Mouse (Mus musculus) liver, adult 2 months (tissue): Measurements from ENCODE around the gene Arhgap27. TPM values are rescaled to one million over a fixed set of nuclear protein-coding genes. Genes with fewer than 3 reads are reported as not detected.

Experiments used
- DNase-seq: peaks from one replicate; pipeline ENCODE4 v3.0.0-alpha.2; 2011; ENCODE audit warnings: low read depth, low spot score; ENCODE audit errors: extremely low read depth
- H3K27ac ChIP-seq: fragments of 200-500 bp; replicated peaks from 2 replicates; pipeline ENCODE4 v1.5.1; 2012; ENCODE audit warnings: low read depth, mild to moderate bottlenecking, control low read depth, inconsistent platforms, low read length; ENCODE audit not compliant: insufficient read depth
- H3K27me3 ChIP-seq: fragments of 200-500 bp; 2 replicates; pipeline ENCODE4 v1.6.1; 2012; ENCODE audit warnings: mild to moderate bottlenecking, moderate library complexity, low read length, inconsistent platforms; ENCODE audit not compliant: control insufficient read depth, insufficient read depth
- H3K36me3 ChIP-seq: fragments of 200-500 bp; 2 replicates; pipeline ENCODE4 v1.6.1; 2012; ENCODE audit warnings: low read length, inconsistent platforms; ENCODE audit not compliant: control insufficient read depth, insufficient read depth
- H3K4me1 ChIP-seq: fragments of 200-500 bp; 2 replicates; pipeline ENCODE4 v1.6.1; 2011; ENCODE audit warnings: low read length; ENCODE audit not compliant: control insufficient read depth, insufficient read depth
- H3K4me3 ChIP-seq: fragments of 200-500 bp; 2 replicates; pipeline ENCODE4 v1.5.1; 2011; ENCODE audit warnings: low read depth, mild to moderate bottlenecking, control low read depth, low read length, moderate library complexity; ENCODE audit not compliant: insufficient read depth
- H3K79me2 ChIP-seq: fragments of 200-500 bp; 2 replicates; pipeline ENCODE4 v1.6.1; 2012; ENCODE audit warnings: inconsistent platforms, mild to moderate bottlenecking, low read length, moderate library complexity; ENCODE audit not compliant: control insufficient read depth, insufficient read depth
- H3K9ac ChIP-seq: fragments of 200-500 bp; 2 replicates; pipeline ENCODE4 v1.6.1; 2012; ENCODE audit warnings: low read depth, mild to moderate bottlenecking, control low read depth, inconsistent platforms, low read length
- CTCF ChIP-seq: fragments of 200-500 bp; IDR thresholded peaks from 2 replicates; pipeline ENCODE4 v1.5.1; 2011; ENCODE audit warnings: low read depth, low read length, control low read depth
- POLR2A ChIP-seq: fragments of 200-500 bp; IDR thresholded peaks from 2 replicates; pipeline ENCODE4 v1.6.1; 2011; ENCODE audit warnings: low read length, control low read depth; ENCODE audit not compliant: insufficient read depth; ENCODE audit errors: extremely low read depth
- WGBS: fragments of 180-500 bp; shearing (Covaris S2); methylation state at CpG from one replicate; pipeline ENCODE4 v1.1.7; 2018; 5-methylcytosine and 5-hydroxymethylcytosine counted together
- polyA plus RNA-seq: library from polyadenylated mRNA; depleted of rRNA; stranded (reverse); fragments of >200 nt; gene quantifications from 2 replicates; pipeline ENCODE4 v1.2.3, GENCODE M21; 2012
- total RNA-seq: library from RNA; depleted of rRNA; stranded (reverse); fragments of >200 nt; gene quantifications from 2 replicates; pipeline ENCODE4 v1.2.3, GENCODE M21; 2014

Arhgap27 gene
- total and polyA plus RNA-seq, 2 experiments, result 0.55 to 3.0 TPM

GRCm38 (mm10) chr11:103358316-103358715 is 5.2 kb downstream of the Arhgap27 start:
- Histone ChIP-seq H3K4me3 (no peak overlapping the region), H3K27me3 (peaks cover 5% of the 10 kb centered on the region), H3K9ac (no peak overlapping the region), H3K79me2 (no peaks in the 10 kb centered on the region), H3K36me3 (no peaks in the 10 kb centered on the region), H3K4me1 (peaks cover 6% of the 10 kb centered on the region), H3K27ac (no peak overlapping the region)
- WGBS, result 68% methylated on average over 4 of the region's 4 CpGs
- no peak for DNase-seq
- TF ChIP-seq CTCF, result no peak
- TF ChIP-seq POLR2A, result no peak

GRCm38 (mm10) chr11:103357710-103358109 is 5.8 kb downstream of the Arhgap27 start:
- no peak overlapping the region for H3K4me3 ChIP-seq
- H3K9ac ChIP-seq, result no peak overlapping the region
- WGBS, result 93% methylated on average over 10 of the region's 10 CpGs
- H3K27me3 ChIP-seq, result peaks cover 5% of the 10 kb centered on the region
- no peak overlapping the region for H3K27ac ChIP-seq
- H3K36me3 ChIP-seq, result no peaks in the 10 kb centered on the region
- H3K4me1 ChIP-seq, result peaks cover 6% of the 10 kb centered on the region
- no peak for TF ChIP-seq CTCF
- TF ChIP-seq POLR2A, result no peak
- no peaks in the 10 kb centered on the region for H3K79me2 ChIP-seq
- no peak for DNase-seq

GRCm38 (mm10) chr11:103356938-103357670 is 6.4 kb downstream of the Arhgap27 start:
- H3K4me3 ChIP-seq, result no peak overlapping the region
- TF ChIP-seq POLR2A (no peak), CTCF (no peak)
- peaks cover 6% of the 10 kb centered on the region for H3K4me1 ChIP-seq
- H3K27ac ChIP-seq, result no peak overlapping the region
- peaks cover 5% of the 10 kb centered on the region for H3K27me3 ChIP-seq
- no peaks in the 10 kb centered on the region for H3K36me3 ChIP-seq
- no peak overlapping the region for H3K9ac ChIP-seq
- DNase-seq, result peak; percentile 44
- WGBS, result 66% methylated on average over 16 of the region's 16 CpGs
- H3K79me2 ChIP-seq, result no peaks in the 10 kb centered on the region

- Histone ChIP-seq H3K4me1 (peaks cover 6% of the 10 kb centered on the region), H3K4me3 (no peak overlapping the region), H3K9ac (no peak overlapping the region), H3K27ac (no peak overlapping the region), H3K36me3 (no peaks in the 10 kb centered on the region), H3K79me2 (no peaks in the 10 kb centered on the region), H3K27me3 (peaks cover 5% of the 10 kb centered on the region)
- no peak for TF ChIP-seq CTCF
- no peak for TF ChIP-seq POLR2A
- 49% methylated on average over 11 of the region's 11 CpGs for WGBS
- DNase-seq, result no peak
These were observed 7.4 kb downstream of the Arhgap27 start for GRCm38 (mm10) chr11:103356032-103356571.

GRCm38 (mm10) chr11:103355251-103355650 is 8.2 kb downstream of the Arhgap27 start:
- TF ChIP-seq POLR2A (no peak), CTCF (no peak)
- no peak overlapping the region for H3K27ac ChIP-seq

GRCm38 (mm10) chr11:103354033-103354432 is 9.5 kb downstream of the Arhgap27 start:
- no peaks in the 10 kb centered on the region for H3K79me2 ChIP-seq
- H3K36me3 ChIP-seq, result no peaks in the 10 kb centered on the region
- no peak overlapping the region for H3K27ac ChIP-seq
- TF ChIP-seq POLR2A, result no peak
- TF ChIP-seq CTCF, result no peak
- H3K4me1 ChIP-seq, result no peaks in the 10 kb centered on the region
- no peak overlapping the region for H3K4me3 ChIP-seq
- H3K27me3 ChIP-seq, result no peaks in the 10 kb centered on the region
- 79% methylated on average over 3 of the region's 3 CpGs for WGBS
- DNase-seq, result no peak
- no peak overlapping the region for H3K9ac ChIP-seq

More at GRCm38 (mm10) chr11:103355251-103355650, 8.2 kb downstream of the Arhgap27 start:
- H3K4me3 ChIP-seq, result no peak overlapping the region
- 40% methylated on average over 11 of the region's 11 CpGs for WGBS
- no peaks in the 10 kb centered on the region for H3K27me3 ChIP-seq
- DNase-seq, result no peak
- no peaks in the 10 kb centered on the region for H3K79me2 ChIP-seq
- no peaks in the 10 kb centered on the region for H3K36me3 ChIP-seq
- H3K9ac ChIP-seq, result no peak overlapping the region
- H3K4me1 ChIP-seq, result peaks cover 2% of the 10 kb centered on the region; the same call in 1 of the 2 replicates
